Mouse (Mus musculus): Measurements from ENCODE around the gene Gal3st1.

Gene Gal3st1

GRCm38 (mm10) chr11:4031961-4032360 is 48.5 kb downstream of the Gal3st1 start:
- no peak for DNase-seq (ENCODE audit: low spot score)

GRCm38 (mm10) chr11:4033471-4033870 is 50.0 kb downstream of the Gal3st1 start:
- DNase-seq (ENCODE audit: low spot score): no peak

GRCm38 (mm10) chr11:4034169-4034568 is 50.7 kb downstream of the Gal3st1 start:
- DNase-seq (ENCODE audit: low spot score): no peak

- no peak for DNase-seq (ENCODE audit: low spot score)
Measured at GRCm38 (mm10) chr11:4035116-4035892, 51.9 kb downstream of the Gal3st1 start.

- no peak for DNase-seq (ENCODE audit: low spot score)
Measured at GRCm38 (mm10) chr11:4035916-4036315, 52.5 kb downstream of the Gal3st1 start.

GRCm38 (mm10) chr11:4036365-4037084 is 53.1 kb downstream of the Gal3st1 start:
- no peak for DNase-seq (ENCODE audit: low spot score)

GRCm38 (mm10) chr11:4039951-4040350 is 56.5 kb downstream of the Gal3st1 start:
- no peak for DNase-seq (ENCODE audit: low spot score)

- DNase-seq (ENCODE audit: low spot score): no peak
Measured at GRCm38 (mm10) chr11:4041123-4041625, 57.7 kb downstream of the Gal3st1 start.

GRCm38 (mm10) chr11:4043081-4043480 is 59.6 kb downstream of the Gal3st1 start:
- no peak for DNase-seq (ENCODE audit: low spot score)

GRCm38 (mm10) chr11:4046526-4046925 is 63.1 kb downstream of the Gal3st1 start:
- DNase-seq (ENCODE audit: low spot score): no peak

- no peak for DNase-seq (ENCODE audit: low spot score)
Measured at GRCm38 (mm10) chr11:4047766-4048165, 64.3 kb downstream of the Gal3st1 start.

- no peak for DNase-seq (ENCODE audit: low spot score)
Measured at GRCm38 (mm10) chr11:4048438-4048837, 65.0 kb downstream of the Gal3st1 start.

Data from c-Kit-positive CD71-positive TER-119-positive erythroid progenitor cells, embryonic 14.5 days (primary cell).